In the genomic region with DNA sequence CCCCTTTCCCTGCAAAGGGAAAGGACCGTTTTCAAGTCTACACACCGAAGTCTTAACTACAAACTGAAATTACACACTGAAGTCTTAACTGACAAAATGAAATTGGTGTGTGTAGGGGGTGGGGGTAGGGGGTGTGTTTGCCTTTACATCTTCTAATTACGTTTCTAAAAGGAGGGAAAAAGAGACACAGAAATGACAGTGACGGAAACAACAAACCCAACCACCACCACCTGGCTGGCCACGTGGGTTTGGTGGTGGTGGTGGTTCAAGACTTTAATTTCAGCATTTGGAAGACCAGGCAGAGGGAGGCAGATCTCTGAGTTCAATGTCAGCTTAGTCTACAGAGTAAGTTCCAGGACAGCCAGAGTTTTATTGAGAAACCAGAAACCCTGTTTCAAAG, we compare ENCODE assay signal across 8 mouse cellular contexts. TPM values are rescaled to one million over a fixed set of nuclear protein-coding genes. Genes with fewer than 3 reads are reported as not detected.
DNase-seq lines count a peak whose midpoint lies in the region; ATAC-seq lines count a peak whose summit lies in the region.

No protein-coding gene starts in this region.

- peak overlapping the region; percentile 78 for H3K4me2 ChIP-seq in kidney, embryonic 16.5 days (replicated peaks; ENCODE audit: low read depth, low read length)
- H3K4me2 ChIP-seq in hindbrain, embryonic 15.5 days: peak overlapping the region; percentile 64
- H3K4me2 ChIP-seq in midbrain, embryonic 14.5 days (ENCODE audit: low read length): peak overlapping the region; percentile 80

- no peaks in the 10 kb centered on the region for H3K27me3 ChIP-seq in kidney, embryonic 16.5 days (ENCODE audit: insufficient read depth, low read length)
- H3K27me3 ChIP-seq in hindbrain, embryonic 15.5 days: no peaks in the 10 kb centered on the region
- no peaks in the 10 kb centered on the region for H3K27me3 ChIP-seq in midbrain, embryonic 14.5 days (ENCODE audit: control insufficient read depth, insufficient read depth, low read length)

- peak overlapping the region; percentile 86 for H3K9ac ChIP-seq in kidney, embryonic 16.5 days (replicated peaks; ENCODE audit: low read length)
- H3K9ac ChIP-seq in hindbrain, embryonic 15.5 days: peak overlapping the region; percentile 92; the same call in 1 of the 2 replicates
- peak overlapping the region; percentile 83; the same call in 1 of the 2 replicates for H3K9ac ChIP-seq in midbrain, embryonic 14.5 days (replicated peaks; ENCODE audit: low read length)

- WGBS in kidney, embryonic 16.5 days: 0% methylated on average over 5 of the region's 5 CpGs
- 2% methylated on average over 5 of the region's 5 CpGs for WGBS in hindbrain, embryonic 15.5 days
- 3% methylated on average over 5 of the region's 5 CpGs for WGBS in midbrain, embryonic 14.5 days

- H3K4me3 ChIP-seq in kidney, embryonic 16.5 days (ENCODE audit: low read length): peak overlapping the region; percentile 95
- H3K4me3 ChIP-seq in hindbrain, embryonic 15.5 days: peak overlapping the region; percentile 88
- H3K4me3 ChIP-seq in midbrain, embryonic 14.5 days (replicated peaks; ENCODE audit: low read depth, low read length): peak overlapping the region; percentile 74

- H3K4me1 ChIP-seq in kidney, embryonic 16.5 days (ENCODE audit: insufficient read depth, low read length): peaks cover 7% of the 10 kb centered on the region
- H3K4me1 ChIP-seq in hindbrain, embryonic 15.5 days (replicated peaks): peaks cover 20% of the 10 kb centered on the region
- peaks cover 4% of the 10 kb centered on the region for H3K4me1 ChIP-seq in midbrain, embryonic 14.5 days (ENCODE audit: control insufficient read depth, insufficient read depth, low read length)

- DNase-seq in kidney, adult 11 months: no peak
- DNase-seq in midbrain, embryonic 14.5 days: no peak
- DNase-seq in ovary, adult 18-20 months (ENCODE audit: low spot score): no peak
- no peak for DNase-seq in gastrocnemius, postnatal 4 days (ENCODE audit: low spot score in 2 of 2)
- DNase-seq in left cerebral cortex, adult 18-20 months (ENCODE audit: low spot score in 2 of 2): no peak

- no peak overlapping the region for H3K27ac ChIP-seq in kidney, embryonic 16.5 days (ENCODE audit: low read length)
- H3K27ac ChIP-seq in hindbrain, embryonic 15.5 days (replicated peaks): no peak overlapping the region
- H3K27ac ChIP-seq in midbrain, embryonic 14.5 days (replicated peaks; ENCODE audit: low read depth, low read length): no peak overlapping the region

- ATAC-seq in kidney, embryonic 16.5 days (ENCODE audit: low FRiP score, low TSS enrichment): peak; percentile 35; the same call in 1 of the 2 replicates
- ATAC-seq in common myeloid progenitor, adult 5-6 weeks (replicated peaks; ENCODE audit: low read depth, poor library complexity, severe bottlenecking): peak; percentile 43
- ATAC-seq in hindbrain, embryonic 15.5 days (ENCODE audit: low FRiP score, low read depth): peak; percentile 28; the same call in 1 of the 2 replicates
- peak; percentile 40; the same call in 1 of the 2 replicates for ATAC-seq in midbrain, embryonic 14.5 days (ENCODE audit: low FRiP score, low TSS enrichment)

- H3K36me3 ChIP-seq in kidney, embryonic 16.5 days (ENCODE audit: insufficient read depth, low read length): 0 out of 2 replicates have a peak, but pooled peaks cover 7% of the 10 kb centered on the region
- H3K36me3 ChIP-seq in hindbrain, embryonic 15.5 days: peaks cover 17% of the 10 kb centered on the region; the same call in 1 of the 2 replicates
- peaks cover 18% of the 10 kb centered on the region for H3K36me3 ChIP-seq in midbrain, embryonic 14.5 days (ENCODE audit: control insufficient read depth, insufficient read depth, low read length)

- H3K9me3 ChIP-seq in kidney, embryonic 16.5 days (ENCODE audit: low read length): no peaks in the 10 kb centered on the region
- H3K9me3 ChIP-seq in hindbrain, embryonic 15.5 days: no peaks in the 10 kb centered on the region
- no peaks in the 10 kb centered on the region for H3K9me3 ChIP-seq in midbrain, embryonic 14.5 days (ENCODE audit: control insufficient read depth, low read length)

RNA-seq across cellular contexts. Expression of a gene that starts 0.4 kb away (rescaled TPM):
- polyA plus RNA-seq in kidney, embryonic 16.5 days (2015; fragmentation: Nextera tagmentation; extraction: Ambion mirVana): 82.8 and 90.8 TPM in 2 replicates
- 39.8 and 39.9 TPM in 2 replicates for total RNA-seq in common myeloid progenitor, adult 5-6 weeks (2017)
- polyA plus RNA-seq in hindbrain, embryonic 15.5 days (2015; fragmentation: Nextera tagmentation; extraction: Ambion mirVana): 172 and 186 TPM in 2 replicates
- polyA plus RNA-seq in midbrain, embryonic 14.5 days (2014; fragmentation: Nextera tagmentation; extraction: Ambion mirVana): 171 and 181 TPM in 2 replicates
- total RNA-seq in gastrocnemius, postnatal 4 days (2021): 10 to 100 TPM; 38.3 to 39.5 TPM
- total RNA-seq in left cerebral cortex, adult 18-20 months (2021): 100 to 1,000 TPM; 207 to 216 TPM
